Mouse (Mus musculus) MEL (cell line): ENCODE data around the gene Fer. TPM values are rescaled to one million over a fixed set of nuclear protein-coding genes. Genes with fewer than 3 reads are reported as not detected.

Experiments used
- DNase-seq: peaks from one replicate; pipeline ENCODE4 v3.0.0; 2011; ENCODE audit warnings: low read depth, low spot score
- H3K27ac ChIP-seq: 2 replicates; pipeline ENCODE4 v1.5.1; 2012; ENCODE audit warnings: low read depth, mild to moderate bottlenecking, control low read depth, low read length, moderate library complexity; ENCODE audit not compliant: control insufficient read depth
- H3K27me3 ChIP-seq, 2 experiments: fragments of 150-350 bp in 1 of 2; sonication (generic) in 1 of 2; 2 replicates each; pipeline ENCODE4 v1.6.1; 2012; ENCODE audit warnings: low read length in 2 of 2, mild to moderate bottlenecking in 2 of 2, improper control_type of control experiment in 1 of 2, moderate library complexity in 1 of 2; ENCODE audit not compliant: insufficient read depth in 2 of 2, control insufficient read depth in 1 of 2
- H3K36me3 ChIP-seq, 2 experiments: 2 replicates each; pipeline ENCODE4 v1.6.1; 2012 to 2014; ENCODE audit warnings: low read length in 2 of 2, improper control_type of control experiment in 1 of 2, inconsistent platforms in 1 of 2, mild to moderate bottlenecking in 1 of 2; ENCODE audit not compliant: insufficient read depth in 2 of 2, control insufficient read depth in 1 of 2
- H3K4me1 ChIP-seq, 2 experiments: fragments of 150-350 bp in 1 of 2; sonication (generic) in 1 of 2; 2 replicates each; pipeline ENCODE4 v1.6.1; 2012; ENCODE audit warnings: low read length in 2 of 2, improper control_type of control experiment in 1 of 2, mild to moderate bottlenecking in 1 of 2; ENCODE audit not compliant: insufficient read depth in 2 of 2, control insufficient read depth in 1 of 2
- H3K4me3 ChIP-seq, 2 experiments: fragments of 150-350 bp in 1 of 2; sonication (generic) in 1 of 2; 2 replicates each; pipeline ENCODE4 v1.5.1; 2012; ENCODE audit warnings: low read depth in 2 of 2, low read length in 2 of 2, mild to moderate bottlenecking in 2 of 2, moderate library complexity in 2 of 2, control low read depth in 1 of 2, improper control_type of control experiment in 1 of 2; ENCODE audit not compliant: control insufficient read depth in 1 of 2, insufficient read depth in 1 of 2
- H3K79me2 ChIP-seq: 2 replicates; pipeline ENCODE4 v1.6.1; 2012; ENCODE audit warnings: mild to moderate bottlenecking, low read length, moderate library complexity; ENCODE audit not compliant: control insufficient read depth, poor library complexity, insufficient read depth
- H3K9ac ChIP-seq: 2 replicates; pipeline ENCODE4 v1.6.1; 2012; ENCODE audit warnings: low read depth, mild to moderate bottlenecking, control low read depth, low read length, moderate library complexity; ENCODE audit not compliant: control insufficient read depth, poor library complexity, severe bottlenecking
- H3K9me3 ChIP-seq: fragments of 150-350 bp; sonication (generic); replicated peaks from 2 replicates; pipeline ENCODE4 v1.6.1; 2012; ENCODE audit warnings: mild to moderate bottlenecking, low read length, improper control_type of control experiment, moderate library complexity; ENCODE audit not compliant: insufficient read depth
- CHD1 ChIP-seq: IDR thresholded peaks from 2 replicates; pipeline ENCODE4 v1.6.1; 2012; ENCODE audit warnings: low read depth, mild to moderate bottlenecking, inconsistent platforms, low read length, improper control_type of control experiment
- CHD2 ChIP-seq: IDR thresholded peaks from 2 replicates; pipeline ENCODE4 v1.6.1; 2011; ENCODE audit warnings: low read length, improper control_type of control experiment
- ETS1 ChIP-seq: IDR thresholded peaks from 2 replicates; pipeline ENCODE4 v1.6.1; 2012; ENCODE audit warnings: low read depth, mild to moderate bottlenecking, inconsistent platforms, low read length, improper control_type of control experiment, moderate library complexity
- GABPA ChIP-seq: IDR thresholded peaks from 2 replicates; pipeline ENCODE4 v1.6.1; 2012; ENCODE audit warnings: low read depth, mild to moderate bottlenecking, inconsistent platforms, low read length, improper control_type of control experiment, moderate library complexity
- HCFC1 ChIP-seq: IDR thresholded peaks from 2 replicates; pipeline ENCODE4 v1.6.1; 2012; ENCODE audit warnings: low read depth, mild to moderate bottlenecking, inconsistent platforms, low read length, improper control_type of control experiment, moderate library complexity
- JUND ChIP-seq: IDR thresholded peaks from 2 replicates; pipeline ENCODE4 v1.6.1; 2011; ENCODE audit warnings: low read depth, mild to moderate bottlenecking, improper control_type of control experiment, low read length
- KAT2A ChIP-seq: conservative IDR thresholded peaks from 2 replicates; pipeline ENCODE4 v1.6.1; 2012; ENCODE audit warnings: low read depth, low read length, improper control_type of control experiment, inconsistent platforms
- MAX ChIP-seq: IDR thresholded peaks from 2 replicates; pipeline ENCODE4 v1.6.1; 2011; ENCODE audit warnings: low read length, improper control_type of control experiment
- MAZ ChIP-seq: IDR thresholded peaks from 2 replicates; pipeline ENCODE4 v1.6.1; 2012; ENCODE audit warnings: low read depth, mild to moderate bottlenecking, inconsistent platforms, low read length, improper control_type of control experiment
- POLR2AphosphoS2 ChIP-seq: IDR thresholded peaks from 2 replicates; pipeline ENCODE4 v1.6.1; 2011; ENCODE audit warnings: low read length, improper control_type of control experiment
- POLR2AphosphoS5 ChIP-seq: IDR thresholded peaks from 2 replicates; pipeline ENCODE4 v1.6.1; 2012; ENCODE audit warnings: low read depth, borderline replicate concordance, mild to moderate bottlenecking, inconsistent platforms, low read length, moderate library complexity, mixed read lengths
- SIN3A ChIP-seq: IDR thresholded peaks from 2 replicates; pipeline ENCODE4 v1.6.1; 2012; ENCODE audit warnings: low read length, improper control_type of control experiment, inconsistent platforms
- SMC3 ChIP-seq: IDR thresholded peaks from 2 replicates; pipeline ENCODE4 v1.6.1; 2011; ENCODE audit warnings: low read depth, low read length, improper control_type of control experiment
- TCF12 ChIP-seq: IDR thresholded peaks from 2 replicates; pipeline ENCODE4 v1.6.1; 2014; ENCODE audit warnings: low read depth, mild to moderate bottlenecking, inconsistent platforms, low read length, improper control_type of control experiment, moderate library complexity
- UBTF ChIP-seq: IDR thresholded peaks from 2 replicates; pipeline ENCODE4 v1.6.1; 2012; ENCODE audit warnings: low read depth, mild to moderate bottlenecking, inconsistent platforms, low read length, improper control_type of control experiment, moderate library complexity, borderline replicate concordance; ENCODE audit not compliant: insufficient read depth
- ZMIZ1 ChIP-seq: IDR thresholded peaks from 2 replicates; pipeline ENCODE4 v1.6.1; 2012; ENCODE audit warnings: low read depth, mild to moderate bottlenecking, inconsistent platforms, low read length, improper control_type of control experiment, moderate library complexity
- polyA plus RNA-seq, 2 experiments: library from polyadenylated mRNA; stranded (reverse) in 1 of 2; unstranded in 1 of 2; fragments of >175 nt in 1 of 2; fragments of >200 nt in 1 of 2; gene quantifications; 2 replicates each; pipeline versions ENCODE4 v1.2.1 to v1.2.4; 2012; ENCODE audit warnings: low replicate concordance in 2 of 2, low read depth in 1 of 2; ENCODE audit not compliant: insufficient read length in 2 of 2, insufficient read depth in 1 of 2, missing spikeins in 1 of 2
- total RNA-seq: library from RNA; depleted of rRNA; stranded (reverse); fragments of 300-350 nt; gene quantifications from 2 replicates; pipeline ENCODE4 v1.2.3, GENCODE M21; 2012

Gene Fer
- total and polyA plus RNA-seq, 3 experiments, result 8.5 to 11.2 TPM; not detected in 1

DNA sequence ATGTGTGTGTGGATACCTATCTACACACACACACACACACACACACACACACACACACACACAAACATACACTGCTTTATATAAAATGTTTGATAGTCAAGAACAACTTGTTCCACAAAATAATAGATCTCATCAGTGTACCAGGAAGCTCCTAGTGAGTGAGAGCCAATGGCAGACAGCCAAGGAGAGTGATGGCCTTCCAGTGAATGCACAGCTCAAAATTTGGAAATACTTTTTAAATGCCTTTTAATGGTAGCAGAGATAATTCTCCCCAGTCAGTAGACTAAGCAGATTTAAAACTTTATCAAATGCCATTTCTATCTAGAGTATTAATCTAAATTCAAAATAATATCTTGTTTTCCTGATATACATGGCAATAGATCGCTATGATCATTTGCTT is 133.1 kb downstream of the Fer start:
- Histone ChIP-seq H3K79me2 (no peaks in the 10 kb centered on the region), H3K9ac (no peak overlapping the region), H3K27me3 (no peaks in the 10 kb centered on the region), H3K4me3 (no peak overlapping the region), H3K27ac (no peak overlapping the region), H3K4me1 (no peaks in the 10 kb centered on the region), H3K9me3 (no peaks in the 10 kb centered on the region), H3K36me3 (no peaks in the 10 kb centered on the region)
- TF ChIP-seq ETS1, result no peak
- no peak for TF ChIP-seq TCF12
- no peak for TF ChIP-seq MAX
- TF ChIP-seq ZMIZ1, result no peak
- no peak for TF ChIP-seq POLR2AphosphoS2
- no peak for TF ChIP-seq HCFC1
- TF ChIP-seq CHD1, result no peak
- no peak for TF ChIP-seq KAT2A
- DNase-seq, result peak; percentile 26

DNA sequence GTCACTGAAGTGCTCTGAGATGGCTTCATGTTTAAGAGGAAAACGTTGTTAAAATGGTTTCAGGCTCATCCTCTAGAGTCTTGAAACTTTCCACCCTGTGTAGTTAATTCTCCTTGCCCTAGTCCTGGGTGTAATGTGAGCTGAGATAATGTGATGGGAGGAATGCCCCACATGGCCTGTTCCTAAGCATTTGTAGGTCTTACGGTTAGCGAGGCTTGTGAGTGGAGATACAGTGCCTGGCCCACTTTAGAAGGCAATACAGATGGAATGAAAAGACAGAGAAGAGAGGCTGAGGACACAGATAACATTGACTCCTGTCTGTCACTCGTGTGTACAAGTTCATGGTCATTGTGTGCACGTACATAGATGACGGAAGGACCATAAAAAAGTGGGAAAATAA is 134.8 kb downstream of the Fer start:
- H3K9ac ChIP-seq, result no peak overlapping the region
- H3K4me1 ChIP-seq, result no peaks in the 10 kb centered on the region
- TF ChIP-seq UBTF, result no peak
- TF ChIP-seq POLR2AphosphoS2, result no peak
- no peak for TF ChIP-seq POLR2AphosphoS5
- TF ChIP-seq SIN3A, result no peak
- no peak for TF ChIP-seq JUND
- TF ChIP-seq ETS1, result no peak
- TF ChIP-seq SMC3, result no peak
- no peak for TF ChIP-seq MAZ
- TF ChIP-seq GABPA, result no peak
- no peak for TF ChIP-seq ZMIZ1
- no peak for TF ChIP-seq CHD2
- TF ChIP-seq, all 39 proteins: peak for 0
- Histone ChIP-seq H3K4me3 (no peak overlapping the region), H3K9me3 (no peaks in the 10 kb centered on the region), H3K27me3 (no peaks in the 10 kb centered on the region), H3K79me2 (no peaks in the 10 kb centered on the region), H3K36me3 (no peaks in the 10 kb centered on the region), H3K27ac (no peak overlapping the region)
- DNase-seq, result no peak

DNA sequence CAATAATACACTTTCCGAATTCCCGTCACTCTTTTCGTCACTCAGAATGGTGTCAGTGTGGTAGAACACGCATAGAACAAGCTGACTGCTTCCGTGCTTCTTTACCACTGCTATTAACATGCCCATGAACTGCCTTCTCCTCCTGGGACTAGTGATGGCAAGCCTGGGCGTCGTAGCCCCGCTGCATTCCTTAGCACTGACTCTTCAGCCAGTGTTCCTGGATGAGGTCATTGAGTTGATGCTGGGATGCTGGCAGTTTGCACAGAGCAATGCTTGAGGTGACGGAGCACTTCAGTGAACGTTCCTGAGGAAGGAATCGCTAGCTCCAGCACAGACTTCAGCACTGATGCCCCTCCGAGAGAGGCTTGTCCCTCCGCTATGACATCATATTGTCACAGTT is 140.6 kb downstream of the Fer start:
- no peak for DNase-seq
- Histone ChIP-seq H3K4me1 (no peaks in the 10 kb centered on the region), H3K27ac (no peak overlapping the region), H3K4me3 (no peak overlapping the region), H3K9me3 (no peaks in the 10 kb centered on the region), H3K27me3 (no peaks in the 10 kb centered on the region), H3K9ac (no peak overlapping the region), H3K36me3 (no peaks in the 10 kb centered on the region), H3K79me2 (no peaks in the 10 kb centered on the region)
- no peak for TF ChIP-seq CHD2
